Mouse (Mus musculus) myocyte (in vitro differentiated cells): ENCODE results near the gene C530008M17Rik.

Experiments
- CEBPB ChIP-seq: IDR thresholded peaks from 2 replicates; pipeline ENCODE4 v1.6.1; 2011; ENCODE audit warnings: mild to moderate bottlenecking, moderate library complexity; ENCODE audit not compliant: poor library complexity, insufficient read depth, severe bottlenecking
- E2F4 ChIP-seq: IDR thresholded peaks from one replicate; pipeline ENCODE4 v1.6.1; 2011; ENCODE audit warnings: mild to moderate bottlenecking, control low read depth, moderate library complexity; ENCODE audit not compliant: insufficient read depth
- MYOD1 ChIP-seq, 3 experiments: IDR thresholded peaks; one replicate each; pipeline ENCODE4 v1.6.1; 2011; ENCODE audit warnings: control low read depth in 2 of 3, low read depth in 2 of 3, mild to moderate bottlenecking in 2 of 3, moderate library complexity in 1 of 3; ENCODE audit not compliant: insufficient read length in 2 of 3, control insufficient read depth in 1 of 3
- POLR2A ChIP-seq: IDR thresholded peaks from one replicate; pipeline ENCODE4 v1.6.1; 2011; ENCODE audit warnings: low read depth, mild to moderate bottlenecking, control low read depth, moderate library complexity; ENCODE audit not compliant: insufficient read length
- POLR2AphosphoS2 ChIP-seq: IDR thresholded peaks from one replicate; pipeline ENCODE4 v1.6.1; 2011; ENCODE audit warnings: low read depth, control low read depth; ENCODE audit not compliant: insufficient read length
- SRF ChIP-seq: IDR thresholded peaks from one replicate; pipeline ENCODE4 v1.6.1; 2011; ENCODE audit warnings: low read depth; ENCODE audit not compliant: control insufficient read depth, insufficient read length
- USF1 ChIP-seq: IDR thresholded peaks from one replicate; pipeline ENCODE4 v1.6.1; 2011; ENCODE audit warnings: low read depth, mild to moderate bottlenecking, control low read depth, moderate library complexity

DNA sequence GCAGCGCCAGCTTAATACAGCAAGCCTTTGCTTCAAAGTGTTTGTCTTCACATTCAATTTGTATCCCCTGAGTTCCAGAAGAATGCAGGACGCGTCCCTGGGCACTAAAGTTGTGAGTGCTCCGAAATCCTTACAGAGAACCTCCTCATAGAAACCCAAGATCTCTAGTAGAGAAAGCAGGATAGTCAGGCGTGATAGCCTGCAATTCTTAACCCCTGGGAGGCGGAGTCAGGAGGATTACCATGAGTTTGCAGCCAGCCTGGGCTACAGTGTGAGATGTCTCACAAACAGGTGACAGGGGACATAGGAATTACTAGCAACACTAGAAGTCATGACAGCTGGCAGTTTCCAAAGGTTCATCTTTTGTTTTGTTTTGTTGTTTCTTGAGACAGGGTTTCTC is 213.2 kb downstream of the C530008M17Rik start:
- TF ChIP-seq SRF (no peak), USF1 (no peak), POLR2A (no peak), MYOD1 (IDR thresholded peaks at IDR 0.05; ENCODE audit: control insufficient read depth in 1 of 3, insufficient read length in 2 of 3, low read depth in 2 of 3) (no peak), CEBPB (no peak), E2F4 (no peak), POLR2AphosphoS2 (no peak)
